Mouse (Mus musculus) effector memory CD4-positive, alpha-beta T cell, adult 5 months (primary cell): ENCODE data around the gene Zbtb42. TPM values are rescaled to one million over a fixed set of nuclear protein-coding genes. Genes with fewer than 3 reads are reported as not detected.

Source experiments
- polyA plus RNA-seq: library from polyadenylated mRNA; unstranded; fragments of 100-300 nt; shearing (Covaris generic); gene quantifications from one replicate; pipeline ENCODE4 v1.2.1, GENCODE M21; 2017

Zbtb42 gene
- polyA plus RNA-seq, result 4.4 TPM

DNA sequence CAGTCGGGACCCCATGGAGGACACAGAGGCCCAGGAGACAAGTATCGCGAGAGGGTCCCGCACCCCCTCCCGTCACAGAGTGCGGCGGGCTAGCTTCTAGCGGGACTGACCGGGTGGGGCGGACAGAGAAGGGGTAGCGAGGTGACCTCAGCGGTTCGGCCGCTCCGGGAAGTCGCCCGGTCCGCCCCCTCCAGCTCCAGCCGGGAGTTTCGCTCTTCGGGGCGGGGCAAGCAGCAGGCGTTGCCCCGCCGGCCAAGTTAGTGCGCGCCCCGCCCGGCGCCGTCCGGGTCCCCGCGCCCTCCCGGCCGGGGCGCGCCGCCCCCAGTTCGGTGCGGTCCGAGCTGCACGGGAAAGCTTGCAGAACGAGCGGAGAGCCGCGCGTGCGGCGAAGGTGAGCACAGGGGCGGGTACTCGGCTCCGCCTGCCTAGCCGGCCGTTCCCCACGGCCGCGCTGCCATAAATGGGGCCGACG is at the start of gene Zbtb42:
TSS of gene Zbtb42 (plus strand) at position 274 of the 472 bp plus-strand sequence.

DNA sequence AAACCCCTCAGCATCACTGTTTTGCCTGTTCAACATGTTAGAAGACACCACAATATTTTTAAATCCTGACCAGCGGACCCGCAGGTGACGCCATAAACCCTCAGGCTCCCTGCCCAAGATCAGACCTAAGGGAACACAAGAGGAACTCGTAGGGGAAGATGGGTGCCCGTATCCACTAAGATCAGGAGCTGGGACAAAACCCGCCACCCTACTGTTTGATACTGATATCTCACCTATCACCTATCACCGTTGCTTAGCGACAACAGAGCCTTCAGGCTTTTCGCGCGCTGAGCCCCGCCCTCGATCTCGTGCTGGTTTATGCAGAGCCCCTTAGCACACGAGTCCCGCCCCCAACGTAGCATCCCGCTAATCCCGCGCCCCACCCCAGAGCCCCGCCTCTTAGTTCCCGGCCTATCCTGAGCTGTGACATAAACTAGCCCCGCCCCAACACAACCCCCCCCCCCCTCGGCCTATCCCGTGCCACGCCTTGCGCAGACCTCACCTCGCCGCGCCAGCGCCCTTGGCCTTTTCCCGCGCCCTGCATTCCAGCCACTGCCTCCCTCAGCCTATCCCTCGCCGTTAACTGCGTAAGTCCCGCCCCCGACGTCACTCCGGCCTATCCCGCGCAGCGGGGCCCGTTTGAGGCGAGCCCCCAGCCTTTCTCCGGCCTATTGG is 34.3 kb upstream of the Zbtb42 start, which contains the start of gene Siva1:
TSS of gene Siva1 (plus strand) at position 500 of the 675 bp plus-strand sequence.

DNA sequence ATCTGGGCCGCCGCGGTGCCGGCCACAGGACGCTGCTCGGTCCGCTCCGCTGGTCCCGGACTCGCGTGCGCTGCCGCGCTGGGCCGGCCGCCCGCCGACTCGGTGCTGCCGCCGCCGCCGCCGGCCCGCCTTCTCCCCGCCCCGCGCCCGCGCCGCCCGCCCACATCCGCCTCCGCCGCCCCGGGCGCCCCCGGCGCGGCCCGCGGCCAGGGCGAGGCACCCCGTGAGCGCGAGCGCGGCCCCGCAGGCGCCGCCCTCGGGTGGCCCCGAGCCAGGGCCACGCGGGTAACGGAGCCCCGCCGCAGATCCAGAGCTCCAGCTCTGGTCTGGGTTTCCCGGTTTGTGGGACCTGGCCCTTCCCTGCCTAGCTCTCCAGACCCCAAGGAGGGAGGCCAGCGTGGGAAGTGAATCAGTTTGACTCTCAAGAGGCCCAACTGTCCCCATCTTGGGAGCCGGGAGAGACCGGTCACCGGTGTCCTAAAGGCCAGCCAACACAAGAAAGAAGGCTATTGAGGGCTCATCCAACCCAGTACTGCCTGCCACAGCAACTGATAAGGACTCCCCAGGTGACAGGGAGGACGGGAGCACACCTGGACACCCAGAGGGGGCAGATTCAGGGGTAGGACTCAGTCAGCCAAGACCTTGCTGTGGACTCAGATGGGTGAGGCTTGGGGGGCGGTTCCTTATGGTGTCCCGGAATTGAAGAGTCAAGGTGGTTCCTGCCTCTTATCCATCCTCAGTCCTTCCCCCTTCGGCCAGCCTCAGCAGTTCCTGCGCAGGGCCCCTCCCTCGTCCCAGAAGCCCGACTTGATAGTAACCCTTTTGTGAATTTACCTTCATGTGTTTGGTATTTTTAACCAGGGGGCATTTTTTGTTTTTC is 4.3 kb upstream of the Zbtb42 start, which contains the start of gene Akt1:
TSS of gene Akt1 (minus strand) at position 753 of the 880 bp plus-strand sequence.

DNA sequence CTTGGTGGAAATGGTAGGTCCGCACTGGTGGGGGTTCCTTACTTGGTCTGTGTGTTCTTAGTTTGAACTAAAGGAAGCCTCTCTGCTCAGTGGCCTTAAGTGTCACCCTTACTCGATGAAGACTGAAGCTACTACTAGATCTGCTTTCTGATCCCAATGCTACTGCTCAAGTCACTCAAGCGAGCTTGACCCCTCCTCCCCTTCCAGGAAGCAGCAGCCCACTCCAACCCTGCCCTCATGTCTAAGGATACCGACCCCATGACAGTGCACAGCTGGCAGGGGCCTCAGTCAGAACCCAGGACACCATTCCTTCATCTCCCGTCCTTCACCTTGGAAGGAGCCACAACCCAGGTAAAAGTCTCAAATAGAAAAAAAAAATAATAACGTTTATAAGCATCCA is 41.6 kb downstream of the Zbtb42 start, which contains the start of gene Cep170b:
TSS of gene Cep170b (plus strand) at position 240 of the 400 bp plus-strand sequence.

Other genes with a start within 250 kb of the Zbtb42 start
- gene A530016L24Rik, start 189.4 kb upstream of the Zbtb42 start, polyA plus RNA-seq, result not detected
- gene Tmem179, start 162.1 kb upstream of the Zbtb42 start, polyA plus RNA-seq, result not detected
- gene Inf2, start 90.0 kb upstream of the Zbtb42 start, polyA plus RNA-seq, result 34.5 TPM
- gene Adssl1, start 58.8 kb upstream of the Zbtb42 start, polyA plus RNA-seq, result 2.0 TPM
- 20.4 TPM for gene Siva1, start 34.1 kb upstream of the Zbtb42 start, polyA plus RNA-seq
- 122 TPM for gene Akt1, start 3.9 kb upstream of the Zbtb42 start, polyA plus RNA-seq
- gene Cep170b, start 41.6 kb downstream of the Zbtb42 start, polyA plus RNA-seq, result 19.6 TPM
- 0.30 TPM for gene Pld4, start 81.8 kb downstream of the Zbtb42 start, polyA plus RNA-seq
- not detected for gene Ahnak2, start 123.8 kb downstream of the Zbtb42 start, polyA plus RNA-seq
- gene Clba1, start 130.1 kb downstream of the Zbtb42 start, polyA plus RNA-seq, result not detected
- gene Cdca4, start 150.6 kb downstream of the Zbtb42 start, polyA plus RNA-seq, result 38.0 TPM
- 317 TPM for gene Gpr132, start 189.4 kb downstream of the Zbtb42 start, polyA plus RNA-seq